Mouse (Mus musculus): ENCODE measurements around the gene Nectin1.

Gene Nectin1

GRCm38 (mm10) chr9:43761181-43761820 lies 17.5 kb downstream of the Nectin1 start:
- no peak for DNase-seq (ENCODE audit: low read depth in 1 of 2, low spot score in 2 of 2)

GRCm38 (mm10) chr9:43761941-43762340 lies 18.2 kb downstream of the Nectin1 start:
- DNase-seq (ENCODE audit: low read depth in 1 of 2, low spot score in 2 of 2), result no peak

GRCm38 (mm10) chr9:43765419-43766179 lies 21.8 kb downstream of the Nectin1 start:
- no peak for DNase-seq (ENCODE audit: low read depth in 1 of 2, low spot score in 2 of 2)

GRCm38 (mm10) chr9:43768779-43769178 lies 25.0 kb downstream of the Nectin1 start:
- no peak for DNase-seq (ENCODE audit: low read depth in 1 of 2, low spot score in 2 of 2)

- no peak for DNase-seq (ENCODE audit: low read depth in 1 of 2, low spot score in 2 of 2)
These were observed 25.4 kb downstream of the Nectin1 start for GRCm38 (mm10) chr9:43769228-43769627.

GRCm38 (mm10) chr9:43769940-43770339 lies 26.2 kb downstream of the Nectin1 start:
- DNase-seq (ENCODE audit: low read depth in 1 of 2, low spot score in 2 of 2), result no peak

- no peak for DNase-seq (ENCODE audit: low read depth in 1 of 2, low spot score in 2 of 2)
These were observed 27.3 kb downstream of the Nectin1 start for GRCm38 (mm10) chr9:43771041-43771440.

- DNase-seq (ENCODE audit: low read depth in 1 of 2, low spot score in 2 of 2), result no peak
These were observed 28.7 kb downstream of the Nectin1 start for GRCm38 (mm10) chr9:43772460-43772859.

GRCm38 (mm10) chr9:43773521-43773920 lies 29.7 kb downstream of the Nectin1 start:
- DNase-seq (ENCODE audit: low read depth in 1 of 2, low spot score in 2 of 2), result no peak

- no peak for DNase-seq (ENCODE audit: low read depth in 1 of 2, low spot score in 2 of 2)
These were observed 30.6 kb downstream of the Nectin1 start for GRCm38 (mm10) chr9:43774427-43774826.

- no peak for DNase-seq (ENCODE audit: low read depth in 1 of 2, low spot score in 2 of 2)
These were observed 32.4 kb downstream of the Nectin1 start for GRCm38 (mm10) chr9:43776231-43776630.

- no peak for DNase-seq (ENCODE audit: low read depth in 1 of 2, low spot score in 2 of 2)
These were observed 33.9 kb downstream of the Nectin1 start for GRCm38 (mm10) chr9:43777362-43778360.

GRCm38 (mm10) chr9:43780883-43781282 lies 37.1 kb downstream of the Nectin1 start:
- DNase-seq (ENCODE audit: low read depth in 1 of 2, low spot score in 2 of 2), result no peak

- no peak for DNase-seq (ENCODE audit: low read depth in 1 of 2, low spot score in 2 of 2)
These were observed 38.6 kb downstream of the Nectin1 start for GRCm38 (mm10) chr9:43782401-43782800.

- no peak for DNase-seq (ENCODE audit: low read depth in 1 of 2, low spot score in 2 of 2)
These were observed 40.2 kb downstream of the Nectin1 start for GRCm38 (mm10) chr9:43783959-43784358.

- no peak for DNase-seq (ENCODE audit: low read depth in 1 of 2, low spot score in 2 of 2)
These were observed 41.1 kb downstream of the Nectin1 start for GRCm38 (mm10) chr9:43784841-43785240.

GRCm38 (mm10) chr9:43787591-43787990 lies 43.8 kb downstream of the Nectin1 start:
- DNase-seq (ENCODE audit: low read depth in 1 of 2, low spot score in 2 of 2), result no peak

- DNase-seq (ENCODE audit: low read depth in 1 of 2, low spot score in 2 of 2), result no peak
These were observed 48.9 kb downstream of the Nectin1 start for GRCm38 (mm10) chr9:43792681-43793080.

GRCm38 (mm10) chr9:43793411-43793810 lies 49.6 kb downstream of the Nectin1 start:
- no peak for DNase-seq (ENCODE audit: low read depth in 1 of 2, low spot score in 2 of 2)

- no peak for DNase-seq (ENCODE audit: low read depth in 1 of 2, low spot score in 2 of 2)
These were observed 52.2 kb downstream of the Nectin1 start for GRCm38 (mm10) chr9:43796031-43796430.

All from monocyte, adult 2 months (primary cell).